Mouse (Mus musculus) limb, embryonic 14.5 days (tissue): ENCODE data around the gene Col9a1. TPM values are rescaled to one million over a fixed set of nuclear protein-coding genes. Genes with fewer than 3 reads are reported as not detected.

Source experiments
- ATAC-seq: fragments of 200-750 bp; cut with Nextera tagmentation; 2 replicates; pipeline ENCODE4 v1.8.0; 2017; ENCODE audit warnings: low read depth, moderate number of reproducible peaks, moderate TSS enrichment; ENCODE audit not compliant: low FRiP score
- DNase-seq: peaks from one replicate; pipeline ENCODE4 v3.0.0-alpha.2; 2015; ENCODE audit warnings: low spot score
- H3K27ac ChIP-seq: fragments of 300-500 bp; sonication (generic); replicated peaks from 2 replicates; pipeline ENCODE4 v1.5.1; 2014; ENCODE audit warnings: low read depth, mild to moderate bottlenecking, low read length, moderate library complexity, mixed read lengths
- H3K27me3 ChIP-seq: fragments of 300-500 bp; sonication (generic); 2 replicates; pipeline ENCODE4 v1.6.1; 2014; ENCODE audit warnings: low read length, mixed read lengths; ENCODE audit not compliant: control insufficient read depth, insufficient read depth
- H3K36me3 ChIP-seq: fragments of 300-500 bp; sonication (generic); 2 replicates; pipeline ENCODE4 v1.6.1; 2014; ENCODE audit warnings: mild to moderate bottlenecking, low read length, moderate library complexity, mixed read lengths; ENCODE audit not compliant: control insufficient read depth, insufficient read depth
- H3K4me1 ChIP-seq: fragments of 300-500 bp; sonication (generic); 2 replicates; pipeline ENCODE4 v1.6.1; 2014; ENCODE audit warnings: antibody characterized with exemption, low read length, mixed read lengths; ENCODE audit not compliant: control insufficient read depth, insufficient read depth
- H3K4me2 ChIP-seq: fragments of 300-500 bp; sonication (generic); replicated peaks from 2 replicates; pipeline ENCODE4 v1.6.1; 2014; ENCODE audit warnings: low read depth, mild to moderate bottlenecking, low read length, moderate library complexity; ENCODE audit not compliant: severe bottlenecking
- H3K4me3 ChIP-seq: fragments of 300-500 bp; sonication (generic); replicated peaks from 2 replicates; pipeline ENCODE4 v1.5.1; 2014; ENCODE audit warnings: low read length
- H3K9ac ChIP-seq: fragments of 300-500 bp; sonication (generic); 2 replicates; pipeline ENCODE4 v1.6.1; 2014; ENCODE audit warnings: mild to moderate bottlenecking, low read depth, low read length, moderate library complexity; ENCODE audit not compliant: severe bottlenecking
- H3K9me3 ChIP-seq: fragments of 300-500 bp; sonication (generic); 2 replicates; pipeline ENCODE4 v1.6.1; 2016; ENCODE audit warnings: low read length; ENCODE audit not compliant: control insufficient read depth
- POLR2A ChIP-seq: fragments of 200-500 bp; IDR thresholded peaks from 2 replicates; pipeline ENCODE4 v1.8.0; 2012; ENCODE audit warnings: inconsistent platforms, mild to moderate bottlenecking, moderate library complexity, borderline replicate concordance; ENCODE audit not compliant: insufficient read depth, insufficient read length; ENCODE audit errors: extremely low read depth
- whole genome bisulfite sequencing: fragments of 180-500 bp; shearing (Covaris S2); extraction: QIAGEN DNeasy Blood & Tissue Kit; methylation state at CpG from one replicate; pipeline ENCODE4 v1.1.7; 2014; 5-methylcytosine and 5-hydroxymethylcytosine counted together
- polyA plus RNA-seq, 2 experiments: library from polyadenylated mRNA; depleted of rRNA in 1 of 2; stranded (reverse) in 1 of 2; unstranded in 1 of 2; fragments of >200 nt; fragmentation: Nextera tagmentation in 1 of 2; extraction: Ambion mirVana in 1 of 2; gene quantifications; 2 replicates each; pipeline versions ENCODE4 v1.2.1 to v1.2.3; 2012 to 2014

The Col9a1 gene
- polyA plus RNA-seq, 2 experiments: 139 to 268 TPM

DNA sequence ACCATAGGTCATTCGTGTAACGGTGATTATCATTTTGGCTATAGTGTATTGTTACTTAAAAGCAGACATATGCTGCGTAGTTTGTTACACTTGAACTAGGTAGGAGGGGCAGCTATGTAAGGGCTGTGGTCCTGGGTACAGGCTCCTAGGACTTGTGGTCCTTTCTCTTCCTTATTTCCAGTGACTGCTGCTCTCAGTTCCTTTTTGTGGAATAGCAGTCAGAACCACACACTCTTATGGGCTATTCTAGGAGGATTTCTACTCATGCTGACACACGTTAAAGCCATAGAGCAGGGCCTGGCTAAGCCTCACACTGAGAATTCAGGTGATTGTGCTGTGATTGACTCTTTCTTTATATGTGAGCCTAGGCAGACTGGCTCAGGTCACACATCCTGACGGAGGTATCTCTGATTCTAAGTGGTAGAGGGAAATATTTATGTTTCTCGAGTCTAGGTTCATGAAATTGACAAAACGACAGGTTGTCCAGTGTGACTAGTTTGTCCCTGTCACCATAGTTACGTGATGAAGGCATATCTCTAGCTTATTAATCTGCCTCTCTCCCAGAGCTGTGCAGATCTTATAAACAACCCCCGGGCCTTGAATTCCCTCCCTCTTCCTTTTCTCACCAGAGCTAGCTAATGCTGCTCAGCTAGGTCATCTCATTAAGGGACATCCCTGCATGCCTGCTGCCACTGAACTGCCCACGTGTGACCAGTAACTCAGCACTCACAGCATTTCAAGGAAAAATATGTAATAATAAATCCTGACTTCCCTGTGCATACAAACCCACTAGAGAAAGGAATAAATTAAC lies 71.1 kb downstream of the Col9a1 start:
- Histone ChIP-seq H3K27ac (no peak overlapping the region), H3K4me3 (no peak overlapping the region), H3K9me3 (no peaks in the 10 kb centered on the region), H3K27me3 (no peaks in the 10 kb centered on the region), H3K36me3 (0 out of 2 replicates have a peak, but pooled peaks cover 3% of the 10 kb centered on the region), H3K4me1 (no peaks in the 10 kb centered on the region), H3K9ac (no peak overlapping the region), H3K4me2 (no peak overlapping the region)
- TF ChIP-seq POLR2A: no peak
- ATAC-seq (peak; percentile 39; the same call in 1 of the 2 replicates), DNase-seq (no peak)
- WGBS: 69% methylated on average over 10 of the region's 10 CpGs

DNA sequence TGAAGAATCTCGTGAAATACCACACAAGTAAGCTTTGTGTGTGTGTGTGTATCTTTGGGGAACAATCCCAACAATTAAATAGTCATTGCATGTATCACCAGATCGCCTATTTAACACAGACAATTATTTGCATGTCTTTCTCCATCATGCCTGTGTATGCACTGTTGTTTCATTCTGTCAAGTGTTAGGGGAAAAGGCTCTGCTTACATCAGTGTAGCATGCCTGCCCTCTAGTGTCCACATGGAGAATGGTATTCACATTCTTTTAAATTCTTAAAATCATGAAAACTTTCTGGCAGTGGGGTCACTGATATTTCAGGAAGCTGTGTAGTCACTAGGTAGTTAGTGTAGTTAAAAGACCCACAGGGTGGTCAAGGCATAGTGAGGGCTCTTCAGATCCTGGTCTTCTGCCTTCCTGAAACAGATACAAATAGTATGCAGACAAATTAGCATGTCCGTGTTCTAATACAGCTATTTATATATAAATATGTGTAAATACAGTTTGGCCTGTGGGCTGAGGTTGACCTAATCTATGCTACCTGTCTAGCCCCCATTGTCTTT lies 71.8 kb downstream of the Col9a1 start:
- Histone ChIP-seq H3K27me3 (no peaks in the 10 kb centered on the region), H3K4me2 (no peak overlapping the region), H3K36me3 (0 out of 2 replicates have a peak, but pooled peaks cover 3% of the 10 kb centered on the region), H3K27ac (no peak overlapping the region), H3K4me3 (no peak overlapping the region), H3K4me1 (no peaks in the 10 kb centered on the region), H3K9ac (no peak overlapping the region), H3K9me3 (no peaks in the 10 kb centered on the region)
- 49% methylated on average over 3 of the region's 3 CpGs for WGBS
- no peak for TF ChIP-seq POLR2A
- DNase-seq (peak; percentile 46), ATAC-seq (peak; percentile 60; the same call in 1 of the 2 replicates)

DNA sequence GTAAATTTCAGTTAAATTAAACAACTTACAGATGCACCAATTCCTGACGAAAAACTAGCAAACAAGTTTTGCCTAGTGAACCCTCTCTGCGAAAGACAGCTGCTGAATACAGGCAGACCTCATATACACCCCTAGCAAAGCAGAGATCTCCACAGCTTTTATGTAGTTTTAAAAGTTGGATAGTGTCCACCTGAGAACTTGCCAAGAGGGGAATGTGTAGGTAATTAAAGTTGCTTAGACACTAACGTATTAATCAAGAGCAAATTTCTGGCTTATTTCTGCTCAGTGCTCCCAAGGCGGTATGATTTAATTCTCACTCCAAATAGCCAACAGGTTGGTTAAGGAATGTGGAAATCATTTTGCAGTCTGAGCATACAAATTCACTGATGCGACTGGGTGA lies 80.6 kb downstream of the Col9a1 start:
- DNase-seq (no peak), ATAC-seq (no peak)
- H3K4me3 ChIP-seq: no peak overlapping the region
- H3K27me3 ChIP-seq: no peaks in the 10 kb centered on the region
- no peaks in the 10 kb centered on the region for H3K9me3 ChIP-seq
- TF ChIP-seq POLR2A: no peak
- no peaks in the 10 kb centered on the region for H3K36me3 ChIP-seq
- peaks cover 3% of the 10 kb centered on the region; the same call in 1 of the 2 replicates for H3K4me1 ChIP-seq
- H3K27ac ChIP-seq: no peak overlapping the region
- H3K9ac ChIP-seq: no peak overlapping the region
- 56% methylated on average over 5 of the region's 5 CpGs for WGBS
- H3K4me2 ChIP-seq: no peak overlapping the region

- Histone ChIP-seq H3K9me3 (no peaks in the 10 kb centered on the region), H3K4me1 (peaks cover 3% of the 10 kb centered on the region; the same call in 1 of the 2 replicates), H3K4me3 (no peak overlapping the region), H3K27ac (no peak overlapping the region), H3K4me2 (no peak overlapping the region), H3K36me3 (no peaks in the 10 kb centered on the region), H3K9ac (no peak overlapping the region), H3K27me3 (no peaks in the 10 kb centered on the region)
- ATAC-seq: no peak
- no peak for DNase-seq
- no peak for TF ChIP-seq POLR2A
- WGBS: 20% methylated on average over 6 of the region's 6 CpGs
Measured at GRCm38 (mm10) chr1:24259419-24259818, 82.0 kb downstream of the Col9a1 start.

- Histone ChIP-seq H3K4me3 (no peak overlapping the region), H3K9me3 (no peaks in the 10 kb centered on the region), H3K27me3 (no peaks in the 10 kb centered on the region), H3K36me3 (no peaks in the 10 kb centered on the region), H3K27ac (no peak overlapping the region), H3K4me2 (no peak overlapping the region), H3K9ac (no peak overlapping the region), H3K4me1 (peaks cover 3% of the 10 kb centered on the region; the same call in 1 of the 2 replicates)
- no peak for ATAC-seq
- TF ChIP-seq POLR2A: no peak
- no peak for DNase-seq
Measured at GRCm38 (mm10) chr1:24261181-24261580, 83.8 kb downstream of the Col9a1 start.
